Mouse (Mus musculus) heart, adult 2 months (tissue): ENCODE measurements around the gene Ctsf. TPM values are rescaled to one million over a fixed set of nuclear protein-coding genes. Genes with fewer than 3 reads are reported as not detected.
"Not testable (repeated sequence)": the region's sequence is repeated elsewhere in the genome, so short reads cannot be mapped to it uniquely, and the experiment has no call there.

Experiments
- DNase-seq, 2 experiments: peaks; one replicate each; pipeline ENCODE4 v3.0.0; 2021
- H3K27ac ChIP-seq: fragments of 200-600 bp; 2 replicates; pipeline ENCODE4 v1.8.1; 2022
- H3K27me3 ChIP-seq: fragments of 200-500 bp; 2 replicates; pipeline ENCODE4 v1.6.1; 2012; ENCODE audit warnings: mild to moderate bottlenecking, low read length, inconsistent platforms, mixed read lengths; ENCODE audit not compliant: control insufficient read depth, insufficient read depth
- H3K36me3 ChIP-seq: fragments of 200-500 bp; 2 replicates; pipeline ENCODE4 v1.6.1; 2012; ENCODE audit warnings: low read length, inconsistent platforms; ENCODE audit not compliant: control insufficient read depth, insufficient read depth
- H3K4me1 ChIP-seq: fragments of 200-500 bp; 2 replicates; pipeline ENCODE4 v1.6.1; 2011; ENCODE audit warnings: low read length; ENCODE audit not compliant: control insufficient read depth, insufficient read depth
- H3K4me3 ChIP-seq: fragments of 200-600 bp; 2 replicates; pipeline ENCODE4 v1.8.1; 2022
- H3K79me2 ChIP-seq: fragments of 200-500 bp; replicated peaks from 2 replicates; pipeline ENCODE4 v1.6.1; 2012; ENCODE audit warnings: mild to moderate bottlenecking, inconsistent platforms, low read length, moderate library complexity, mixed read lengths; ENCODE audit not compliant: control insufficient read depth, insufficient read depth
- H3K9ac ChIP-seq: fragments of 200-500 bp; 2 replicates; pipeline ENCODE4 v1.6.1; 2012; ENCODE audit warnings: low read depth, mild to moderate bottlenecking, control low read depth, inconsistent platforms, low read length, mixed read lengths
- CTCF ChIP-seq: fragments of 200-600 bp; IDR thresholded peaks from 2 replicates; pipeline ENCODE4 v1.8.1; 2022; ENCODE audit warnings: antibody characterized with exemption, mild to moderate bottlenecking, moderate library complexity
- EP300 ChIP-seq: fragments of 200-500 bp; IDR thresholded peaks from 2 replicates; pipeline ENCODE4 v1.6.1; 2011; ENCODE audit warnings: low read depth, low read length, control low read depth; ENCODE audit not compliant: insufficient read depth
- POLR2A ChIP-seq: fragments of 200-500 bp; IDR thresholded peaks from 2 replicates; pipeline ENCODE4 v1.6.1; 2011; ENCODE audit warnings: mild to moderate bottlenecking, low read depth, low read length, control low read depth; ENCODE audit not compliant: insufficient read depth
- WGBS: fragments of 180-500 bp; shearing (Covaris S2); methylation state at CpG from one replicate; pipeline ENCODE4 v1.1.7; 2018; 5-methylcytosine and 5-hydroxymethylcytosine counted together
- intact Hi-C: fragments of 180-260 bp; cut with DNase I; formaldehyde crosslinking; loops from one replicate; pipeline ENCODE4 v1.15.1; 2025
- polyA plus RNA-seq: library from polyadenylated mRNA; depleted of rRNA; stranded (reverse); fragments of >200 nt; gene quantifications from 2 replicates; pipeline ENCODE4 v1.2.3, GENCODE M21; 2012
- total RNA-seq, 2 experiments: library from RNA; stranded (reverse); gene quantifications; 2 replicates each; pipeline ENCODE4 v1.2.3; 2021

The Ctsf gene
- total and polyA plus RNA-seq, 3 experiments = 66.6 to 80.8 (median 80.6) TPM

- intact Hi-C loops = loop anchor here (2.0 to 10.0 kb wide), 2 partner anchors 23 to 231 kb away; partner anchors contain the start of genes Rce1 and Zdhhc24
- DNase-seq = no peak
- Histone ChIP-seq H3K4me1 (peaks cover 5% of the 10 kb centered on the region), H3K4me3 (peak overlapping the region; percentile 69; the same call in 1 of the 2 replicates), H3K9ac (no peak overlapping the region), H3K27ac (no peak overlapping the region; the same call in 1 of the 2 replicates), H3K36me3 (no peaks in the 10 kb centered on the region), H3K79me2 (no peaks in the 10 kb centered on the region), H3K27me3 (no peaks in the 10 kb centered on the region)
- TF ChIP-seq POLR2A (no peak), EP300 (no peak), CTCF (no peak)
- 80% methylated on average over 4 of the region's 4 CpGs for WGBS
These were observed 1.0 kb downstream of the Ctsf start for GRCm38 (mm10) chr19:4855951-4856350.

GRCm38 (mm10) chr19:4859081-4859480 is 4.2 kb downstream of the Ctsf start:
- TF ChIP-seq CTCF = no peak
- no peak for TF ChIP-seq EP300
- TF ChIP-seq POLR2A = no peak
- no peak for DNase-seq
- Histone ChIP-seq H3K27ac (no peak overlapping the region), H3K4me3 (no peak overlapping the region), H3K4me1 (peaks cover 5% of the 10 kb centered on the region), H3K27me3 (no peaks in the 10 kb centered on the region), H3K79me2 (no peaks in the 10 kb centered on the region), H3K36me3 (no peaks in the 10 kb centered on the region), H3K9ac (no peak overlapping the region)
- 49% methylated on average over 6 of the region's 6 CpGs for WGBS
- intact Hi-C loops = loop anchor here (10.0 kb wide), 1 partner anchor 234 kb away; the partner anchor contains the start of gene Rce1

DNA sequence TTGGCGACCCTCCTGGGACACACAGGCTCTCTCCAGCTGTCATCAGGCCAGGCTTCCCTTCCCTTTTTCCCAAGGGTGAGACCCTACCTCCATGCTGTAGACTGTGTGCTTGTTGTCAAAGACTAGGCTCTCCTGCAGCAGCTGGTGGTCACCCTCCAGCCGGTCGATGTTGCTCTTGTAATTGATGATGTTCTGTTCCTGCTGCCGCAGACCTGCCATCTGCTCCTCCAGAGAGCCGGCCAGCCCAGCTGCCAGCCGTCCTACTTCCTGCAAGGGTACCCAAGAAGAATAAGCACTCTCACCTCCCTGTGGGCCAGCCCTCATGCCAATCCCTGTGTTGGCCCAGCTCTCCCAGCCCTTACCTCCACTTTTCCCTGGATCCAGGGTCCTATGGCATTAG is 8.1 kb downstream of the Ctsf start:
- Histone ChIP-seq H3K27me3 (no peaks in the 10 kb centered on the region), H3K4me1 (no peaks in the 10 kb centered on the region), H3K27ac (no peak overlapping the region), H3K9ac (no peak overlapping the region), H3K79me2 (no peaks in the 10 kb centered on the region), H3K36me3 (no peaks in the 10 kb centered on the region), H3K4me3 (no peak overlapping the region)
- TF ChIP-seq POLR2A = no peak
- TF ChIP-seq CTCF = no peak
- TF ChIP-seq EP300 = no peak
- DNase-seq = no peak
- intact Hi-C loops = no loop called here
- 72% methylated on average over 6 of the region's 6 CpGs for WGBS

GRCm38 (mm10) chr19:4865147-4865546 is 10.2 kb downstream of the Ctsf start:
- no peaks in the 10 kb centered on the region for H3K27me3 ChIP-seq
- H3K4me1 ChIP-seq = no peaks in the 10 kb centered on the region
- H3K27ac ChIP-seq = no peak overlapping the region
- no peak overlapping the region for H3K4me3 ChIP-seq
- H3K36me3 ChIP-seq = no peaks in the 10 kb centered on the region
- no peak for DNase-seq
- TF ChIP-seq POLR2A (no peak), CTCF (no peak), EP300 (no peak)
- H3K9ac ChIP-seq = no peak overlapping the region
- intact Hi-C loops = no loop called here
- 3% methylated on average over 17 of the region's 17 CpGs for WGBS
- H3K79me2 ChIP-seq = no peaks in the 10 kb centered on the region

DNA sequence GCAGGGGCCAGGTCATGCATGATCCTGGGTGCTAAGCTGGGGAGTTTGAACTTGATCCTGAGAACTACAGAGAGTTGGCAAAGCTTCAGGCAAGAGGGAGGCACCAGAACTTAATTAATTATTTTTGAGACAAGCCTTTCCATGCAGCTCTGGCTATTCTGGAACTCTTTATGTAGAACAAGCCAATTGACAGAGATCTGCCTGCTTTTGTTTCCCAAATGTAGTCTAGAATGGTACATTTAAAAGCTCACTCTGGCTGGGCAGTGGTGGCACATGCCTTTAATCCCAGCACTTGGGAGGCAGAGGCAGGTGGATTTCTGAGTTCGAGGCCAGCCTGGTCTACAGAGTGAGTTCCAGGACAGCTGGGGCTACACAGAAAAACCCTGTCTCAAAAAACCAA is 19.7 kb downstream of the Ctsf start:
- DNase-seq, H3K36me3 ChIP-seq, H3K9ac ChIP-seq, H3K27me3 ChIP-seq, H3K4me3 ChIP-seq, H3K27ac ChIP-seq, H3K4me1 ChIP-seq, intact Hi-C loops, H3K79me2 ChIP-seq: not testable (repeated sequence)
- WGBS = 81% methylated on average over 1 of the region's 1 CpGs

- Histone ChIP-seq H3K4me3 (no peak overlapping the region), H3K36me3 (no peaks in the 10 kb centered on the region), H3K27ac (no peak overlapping the region), H3K27me3 (no peaks in the 10 kb centered on the region), H3K79me2 (no peaks in the 10 kb centered on the region; the same call in 1 of the 2 replicates), H3K4me1 (no peaks in the 10 kb centered on the region), H3K9ac (no peak overlapping the region)
- no peak for TF ChIP-seq EP300
- TF ChIP-seq CTCF = no peak
- no peak for TF ChIP-seq POLR2A
- no peak for DNase-seq
- intact Hi-C loops = no loop called here
- 56% methylated on average over 4 of the region's 4 CpGs for WGBS
These were observed 21.3 kb downstream of the Ctsf start for GRCm38 (mm10) chr19:4876241-4876640.
